Comparison of ENCODE assay signal across 8 mouse cellular contexts in genomic region chr5:125264700-125265099, GRCm38 (mm10).
DNase-seq lines count a peak whose midpoint lies in the region; ATAC-seq and TF ChIP-seq lines count a peak whose summit lies in the region.

No protein-coding gene starts in this region.

- WGBS in hindbrain, embryonic 11.5 days, result 49% methylated on average over 17 of the region's 17 CpGs

- peak overlapping the region; percentile 80 for H3K27ac ChIP-seq in hindbrain, embryonic 11.5 days (ENCODE audit: low read depth, low read length)

- no peak overlapping the region for H3K9ac ChIP-seq in hindbrain, embryonic 11.5 days (ENCODE audit: low read depth, low read length)

- no peak for TF ChIP-seq CTCF in brain, embryonic 14.5 days (IDR thresholded peaks at IDR 0.05; ENCODE audit: borderline replicate concordance, extremely low read depth, insufficient read depth, insufficient read length)

- DNase-seq in left cerebral cortex, postnatal 4 days, result peak; percentile 76
- DNase-seq in left cerebral cortex, postnatal 25 days (ENCODE audit: low spot score in 2 of 2), result no peak
- peak; percentile 81 for DNase-seq in brain, embryonic 14.5 days (ENCODE audit: low read depth)
- peak; percentile 70 for DNase-seq in hindbrain, embryonic 11.5 days (ENCODE audit: low spot score)
- peak; percentile 63 for DNase-seq in neural tube, embryonic 10.5 days (ENCODE audit: extremely low spot score, low spot score)
- DNase-seq in layer of hippocampus, postnatal 36 days, result no peak
- DNase-seq in thymus, postnatal 0 days (ENCODE audit: low spot score), result no peak

- no peaks in the 10 kb centered on the region for H3K9me3 ChIP-seq in hindbrain, embryonic 11.5 days (ENCODE audit: control insufficient read depth, low read length)

- no peak overlapping the region for H3K4me3 ChIP-seq in hindbrain, embryonic 11.5 days (ENCODE audit: low read depth, low read length)

- H3K4me2 ChIP-seq in hindbrain, embryonic 11.5 days (replicated peaks; ENCODE audit: low read depth, low read length), result no peak overlapping the region

- H3K4me1 ChIP-seq in hindbrain, embryonic 11.5 days (replicated peaks; ENCODE audit: control insufficient read depth, insufficient read depth, low read length), result no peaks in the 10 kb centered on the region; the same call in 1 of the 2 replicates

- H3K36me3 ChIP-seq in hindbrain, embryonic 11.5 days (ENCODE audit: control insufficient read depth, insufficient read depth, low read length), result no peaks in the 10 kb centered on the region

- intact Hi-C loops in left cerebral cortex, postnatal 4 days (cut with DNase I), result loop anchor here (10.0 kb wide), 3 partner anchors 110 to 210 kb away; no protein-coding TSS in a partner anchor
- intact Hi-C loops in left cerebral cortex, postnatal 25 days (cut with DNase I), result loop anchor here (5.0 kb wide), 2 partner anchors 47 to 207 kb away; no protein-coding TSS in a partner anchor

- TF ChIP-seq POLR2A in brain, embryonic 14.5 days (IDR thresholded peaks at IDR 0.05; ENCODE audit: borderline replicate concordance, extremely low read depth, insufficient read depth, insufficient read length, poor library complexity, severe bottlenecking), result no peak

- peak; percentile 17; the same call in 1 of the 2 replicates for ATAC-seq in hindbrain, embryonic 11.5 days (ENCODE audit: low FRiP score)
- no peak for ATAC-seq in erythroblast, adult 5-6 weeks (replicated peaks; ENCODE audit: low FRiP score, poor library complexity, severe bottlenecking)

- H3K27me3 ChIP-seq in hindbrain, embryonic 11.5 days (ENCODE audit: control insufficient read depth, insufficient read depth, low read length), result no peaks in the 10 kb centered on the region

Comparison
In these comparisons a context has a peak if more than half of its experiments do, and no peak if none do; other contexts are left out.
1. DNase-seq: peak in left cerebral cortex, postnatal 4 days (single experiment), brain, embryonic 14.5 days (single experiment), hindbrain, embryonic 11.5 days (single experiment) and neural tube, embryonic 10.5 days (single experiment); none in left cerebral cortex, postnatal 25 days (0 of 2), layer of hippocampus, postnatal 36 days (0 of 2) and thymus, postnatal 0 days (single experiment).